Mouse (Mus musculus) fat pad, adult 2 months (tissue): ENCODE results near the gene Trpm3.
A peak's percentile ranks its signal among the peaks of the same experiment; 100 is the strongest.

Experiments used
- DNase-seq: peaks from one replicate; pipeline ENCODE4 v3.0.0-alpha.2; 2011; ENCODE audit warnings: low read depth, low spot score; ENCODE audit errors: extremely low read depth

Trpm3 gene

GRCm38 (mm10) chr19:22473030-22473712 lies 334.3 kb downstream of the Trpm3 start:
- DNase-seq: no peak

- DNase-seq: no peak
Measured at GRCm38 (mm10) chr19:22478295-22478989, 339.6 kb downstream of the Trpm3 start.

GRCm38 (mm10) chr19:22503469-22503868 lies 364.6 kb downstream of the Trpm3 start:
- no peak for DNase-seq

- DNase-seq: no peak
Measured at GRCm38 (mm10) chr19:22518508-22518907, 379.7 kb downstream of the Trpm3 start.

GRCm38 (mm10) chr19:22527944-22528343 lies 389.1 kb downstream of the Trpm3 start:
- no peak for DNase-seq

GRCm38 (mm10) chr19:22542990-22543709 lies 404.3 kb downstream of the Trpm3 start:
- DNase-seq: no peak

- DNase-seq: no peak
Measured at GRCm38 (mm10) chr19:22552179-22552578, 413.3 kb downstream of the Trpm3 start.

- no peak for DNase-seq
Measured at GRCm38 (mm10) chr19:22554421-22554941, 415.6 kb downstream of the Trpm3 start.

- no peak for DNase-seq
Measured at GRCm38 (mm10) chr19:22572396-22572795, 433.6 kb downstream of the Trpm3 start.

GRCm38 (mm10) chr19:22572849-22573248 lies 434.0 kb downstream of the Trpm3 start:
- no peak for DNase-seq

GRCm38 (mm10) chr19:22582120-22582745 lies 443.4 kb downstream of the Trpm3 start:
- no peak for DNase-seq

GRCm38 (mm10) chr19:22594492-22594891 lies 455.6 kb downstream of the Trpm3 start:
- no peak for DNase-seq

GRCm38 (mm10) chr19:22595246-22595645 lies 456.4 kb downstream of the Trpm3 start:
- no peak for DNase-seq

- no peak for DNase-seq
Measured at GRCm38 (mm10) chr19:22596715-22597114, 457.9 kb downstream of the Trpm3 start.

GRCm38 (mm10) chr19:22604322-22604721 lies 465.5 kb downstream of the Trpm3 start:
- DNase-seq: no peak

GRCm38 (mm10) chr19:22607985-22608684 lies 469.3 kb downstream of the Trpm3 start:
- DNase-seq: no peak

- DNase-seq: no peak
Measured at GRCm38 (mm10) chr19:22611621-22612020, 472.8 kb downstream of the Trpm3 start.

- no peak for DNase-seq
Measured at GRCm38 (mm10) chr19:22615367-22615766, 476.5 kb downstream of the Trpm3 start.

- no peak for DNase-seq
Measured at GRCm38 (mm10) chr19:22624801-22625513, 486.1 kb downstream of the Trpm3 start.

GRCm38 (mm10) chr19:22628878-22629277 lies 490.0 kb downstream of the Trpm3 start:
- peak; percentile 1 for DNase-seq
